Mouse (Mus musculus): ENCODE data around the gene Ralgps1. TPM values are rescaled to one million over a fixed set of nuclear protein-coding genes. Genes with fewer than 3 reads are reported as not detected.

Ralgps1 gene
- polyA plus RNA-seq, 1 experiment = 20.4 TPM

DNA sequence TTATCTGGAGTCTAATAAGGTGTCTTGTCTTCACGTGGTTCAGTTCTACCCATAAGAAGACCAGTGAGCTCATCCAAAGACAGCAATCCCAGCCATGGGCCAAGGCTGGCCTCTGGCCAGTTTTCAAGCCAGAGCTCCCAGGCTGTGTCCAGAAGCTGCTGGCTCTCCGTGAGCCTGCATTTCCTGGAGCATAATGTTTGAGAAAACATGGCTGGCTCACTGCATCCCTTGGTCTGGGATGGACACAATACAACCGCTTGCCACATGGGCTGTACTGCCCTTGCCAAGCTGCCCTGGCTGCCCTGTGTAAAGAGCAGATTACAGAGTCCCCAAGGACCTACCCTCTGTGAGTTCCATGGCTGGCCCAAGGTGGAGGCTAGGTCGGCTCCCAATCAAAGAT lies 88.4 kb downstream of the Ralgps1 start:
- Histone ChIP-seq H3K4me3 (ENCODE audit: control insufficient read depth, insufficient read depth, low read length) (no peak overlapping the region), H3K36me3 (ENCODE audit: control insufficient read depth, insufficient read depth, low read length) (no peaks in the 10 kb centered on the region), H3K27me3 (ENCODE audit: control insufficient read depth, insufficient read depth, low read length) (no peaks in the 10 kb centered on the region), H3K27ac (ENCODE audit: control insufficient read depth, insufficient read depth, low read length) (no peak overlapping the region), H3K4me1 (replicated peaks; ENCODE audit: control insufficient read depth, insufficient read depth, low read length) (no peaks in the 10 kb centered on the region)
- WGBS = 82% methylated on average over 4 of the region's 4 CpGs
- TF ChIP-seq POLR2A (IDR thresholded peaks at IDR 0.05; ENCODE audit: control insufficient read depth, extremely low read depth, insufficient read depth, low read length, poor library complexity) (no peak), CTCF (IDR thresholded peaks at IDR 0.05; ENCODE audit: borderline replicate concordance, control insufficient read depth, extremely low read depth, insufficient read depth, low read length, poor library complexity) (no peak)
- no peak for DNase-seq

DNA sequence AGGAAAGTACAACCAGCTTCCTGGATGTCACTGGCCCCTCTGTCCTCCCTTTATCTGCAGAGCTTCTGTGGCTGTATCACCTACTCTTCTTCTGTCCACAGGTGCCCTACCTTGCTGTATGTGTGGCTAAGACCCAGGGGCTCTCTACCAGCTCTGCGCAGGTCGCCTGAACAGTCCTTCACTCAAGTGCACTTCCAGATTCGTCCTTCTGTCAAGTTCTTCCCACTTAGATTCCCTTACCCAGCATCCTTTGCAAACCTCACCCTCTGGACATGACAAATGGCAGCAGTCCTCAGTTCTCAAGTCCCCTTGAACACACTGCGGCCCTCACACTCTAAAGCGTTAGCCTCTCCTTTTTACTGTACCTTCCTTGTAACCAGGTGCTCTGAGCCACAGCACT lies 89.5 kb downstream of the Ralgps1 start:
- H3K36me3 ChIP-seq (ENCODE audit: control insufficient read depth, insufficient read depth, low read length) = no peaks in the 10 kb centered on the region
- H3K4me1 ChIP-seq (replicated peaks; ENCODE audit: control insufficient read depth, insufficient read depth, low read length) = no peaks in the 10 kb centered on the region
- H3K27me3 ChIP-seq (ENCODE audit: control insufficient read depth, insufficient read depth, low read length) = no peaks in the 10 kb centered on the region
- TF ChIP-seq CTCF (IDR thresholded peaks at IDR 0.05; ENCODE audit: borderline replicate concordance, control insufficient read depth, extremely low read depth, insufficient read depth, low read length, poor library complexity) (no peak), POLR2A (IDR thresholded peaks at IDR 0.05; ENCODE audit: control insufficient read depth, extremely low read depth, insufficient read depth, low read length, poor library complexity) (no peak)
- no peak overlapping the region for H3K27ac ChIP-seq (ENCODE audit: control insufficient read depth, insufficient read depth, low read length)
- no peak overlapping the region for H3K4me3 ChIP-seq (ENCODE audit: control insufficient read depth, insufficient read depth, low read length)
- WGBS = 95% methylated on average over 5 of the region's 5 CpGs
- no peak for DNase-seq

DNA sequence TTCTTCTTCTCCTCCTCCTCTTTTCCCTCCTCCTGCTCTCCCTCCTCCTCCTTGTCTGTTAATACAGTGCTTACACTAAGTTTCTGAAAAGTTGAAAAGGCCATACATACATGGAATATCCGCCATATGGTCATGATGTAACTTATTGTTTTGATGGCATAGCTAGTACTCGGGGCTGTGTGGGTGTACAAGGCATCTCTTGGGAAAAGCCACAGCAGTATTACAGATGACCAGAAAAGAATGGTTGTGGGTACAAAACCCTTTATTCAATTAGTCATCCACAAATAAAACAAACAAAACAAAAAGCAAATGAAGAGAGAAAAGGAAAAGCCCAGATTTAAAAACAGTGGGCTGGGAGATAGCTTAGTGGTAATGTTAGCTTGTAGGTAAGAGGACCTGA lies 90.8 kb downstream of the Ralgps1 start:
- TF ChIP-seq CTCF (IDR thresholded peaks at IDR 0.05; ENCODE audit: borderline replicate concordance, control insufficient read depth, extremely low read depth, insufficient read depth, low read length, poor library complexity) (no peak), POLR2A (IDR thresholded peaks at IDR 0.05; ENCODE audit: control insufficient read depth, extremely low read depth, insufficient read depth, low read length, poor library complexity) (no peak)
- H3K27ac ChIP-seq (ENCODE audit: control insufficient read depth, insufficient read depth, low read length) = no peak overlapping the region
- 96% methylated on average over 2 of the region's 2 CpGs for WGBS
- H3K4me1 ChIP-seq (replicated peaks; ENCODE audit: control insufficient read depth, insufficient read depth, low read length) = no peaks in the 10 kb centered on the region
- H3K36me3 ChIP-seq (ENCODE audit: control insufficient read depth, insufficient read depth, low read length) = no peaks in the 10 kb centered on the region
- no peak overlapping the region for H3K4me3 ChIP-seq (ENCODE audit: control insufficient read depth, insufficient read depth, low read length)
- H3K27me3 ChIP-seq (ENCODE audit: control insufficient read depth, insufficient read depth, low read length) = no peaks in the 10 kb centered on the region
- no peak for DNase-seq

DNA sequence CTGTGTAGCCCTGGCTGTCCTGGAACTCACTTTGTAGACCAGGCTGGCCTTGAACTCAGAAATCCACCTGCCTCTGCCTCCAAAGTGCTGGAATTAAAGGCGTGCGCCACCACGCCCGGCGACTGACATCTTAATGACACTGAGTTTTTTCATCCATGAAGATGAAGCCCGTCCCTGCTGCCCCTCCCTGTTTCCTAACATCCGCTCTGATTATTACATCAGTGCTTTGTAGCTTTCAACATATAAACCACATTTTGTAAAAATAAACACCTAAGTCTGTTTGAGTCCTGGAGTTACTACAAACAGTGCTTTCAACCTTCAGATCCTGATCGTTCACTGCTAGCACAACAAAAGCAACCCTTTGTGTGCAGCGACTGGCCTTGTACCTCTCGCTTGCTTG lies 91.5 kb downstream of the Ralgps1 start:
- 97% methylated on average over 10 of the region's 10 CpGs for WGBS
- Histone ChIP-seq H3K27ac (ENCODE audit: control insufficient read depth, insufficient read depth, low read length) (no peak overlapping the region), H3K36me3 (ENCODE audit: control insufficient read depth, insufficient read depth, low read length) (no peaks in the 10 kb centered on the region), H3K4me3 (ENCODE audit: control insufficient read depth, insufficient read depth, low read length) (no peak overlapping the region), H3K4me1 (replicated peaks; ENCODE audit: control insufficient read depth, insufficient read depth, low read length) (no peaks in the 10 kb centered on the region), H3K27me3 (ENCODE audit: control insufficient read depth, insufficient read depth, low read length) (no peaks in the 10 kb centered on the region)
- no peak for TF ChIP-seq POLR2A (IDR thresholded peaks at IDR 0.05; ENCODE audit: control insufficient read depth, extremely low read depth, insufficient read depth, low read length, poor library complexity)
- no peak for TF ChIP-seq CTCF (IDR thresholded peaks at IDR 0.05; ENCODE audit: borderline replicate concordance, control insufficient read depth, extremely low read depth, insufficient read depth, low read length, poor library complexity)
- no peak for DNase-seq

DNA sequence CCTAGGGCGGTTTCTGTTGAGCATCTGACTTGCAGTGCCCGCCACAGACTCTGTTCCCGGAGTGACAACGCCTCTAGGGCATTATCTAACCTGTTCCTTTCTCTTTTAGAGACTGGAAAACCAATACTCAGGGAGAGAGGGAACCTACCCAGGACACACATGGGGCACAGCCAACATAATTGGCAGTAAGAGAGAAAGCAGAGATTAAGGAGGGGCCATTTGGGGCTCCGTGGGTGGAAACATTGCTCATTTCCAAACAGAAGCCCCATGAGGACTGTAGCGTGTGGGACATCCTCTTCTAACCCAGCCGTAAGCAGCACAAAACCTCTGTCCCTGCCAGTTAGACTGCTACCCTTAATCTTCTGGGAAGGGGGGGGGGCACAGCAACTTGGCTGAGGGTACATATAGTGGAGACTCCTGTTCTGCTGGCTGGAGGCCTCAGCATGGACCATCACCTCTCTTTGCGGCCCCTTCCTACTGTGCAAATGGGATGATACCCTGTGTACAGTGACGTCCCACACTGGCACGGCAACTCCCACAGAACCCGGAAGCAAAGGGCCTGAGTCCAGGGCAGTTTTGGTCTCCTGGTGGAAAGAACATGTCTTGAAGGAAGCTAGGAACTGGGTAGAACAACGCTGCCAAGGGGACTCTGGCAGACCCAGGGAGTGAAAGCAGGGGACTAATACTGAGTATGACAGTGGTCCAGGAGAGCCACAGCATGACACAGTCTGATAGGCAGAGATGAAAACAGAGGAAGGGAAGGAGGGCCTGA lies 96.4 kb downstream of the Ralgps1 start:
- Histone ChIP-seq H3K27ac (ENCODE audit: control insufficient read depth, insufficient read depth, low read length) (no peak overlapping the region), H3K36me3 (ENCODE audit: control insufficient read depth, insufficient read depth, low read length) (no peaks in the 10 kb centered on the region), H3K4me1 (replicated peaks; ENCODE audit: control insufficient read depth, insufficient read depth, low read length) (no peaks in the 10 kb centered on the region), H3K4me3 (ENCODE audit: control insufficient read depth, insufficient read depth, low read length) (no peak overlapping the region), H3K27me3 (ENCODE audit: control insufficient read depth, insufficient read depth, low read length) (no peaks in the 10 kb centered on the region)
- no peak for DNase-seq
- TF ChIP-seq POLR2A (IDR thresholded peaks at IDR 0.05; ENCODE audit: control insufficient read depth, extremely low read depth, insufficient read depth, low read length, poor library complexity) = no peak
- 95% methylated on average over 12 of the region's 12 CpGs for WGBS

DNA sequence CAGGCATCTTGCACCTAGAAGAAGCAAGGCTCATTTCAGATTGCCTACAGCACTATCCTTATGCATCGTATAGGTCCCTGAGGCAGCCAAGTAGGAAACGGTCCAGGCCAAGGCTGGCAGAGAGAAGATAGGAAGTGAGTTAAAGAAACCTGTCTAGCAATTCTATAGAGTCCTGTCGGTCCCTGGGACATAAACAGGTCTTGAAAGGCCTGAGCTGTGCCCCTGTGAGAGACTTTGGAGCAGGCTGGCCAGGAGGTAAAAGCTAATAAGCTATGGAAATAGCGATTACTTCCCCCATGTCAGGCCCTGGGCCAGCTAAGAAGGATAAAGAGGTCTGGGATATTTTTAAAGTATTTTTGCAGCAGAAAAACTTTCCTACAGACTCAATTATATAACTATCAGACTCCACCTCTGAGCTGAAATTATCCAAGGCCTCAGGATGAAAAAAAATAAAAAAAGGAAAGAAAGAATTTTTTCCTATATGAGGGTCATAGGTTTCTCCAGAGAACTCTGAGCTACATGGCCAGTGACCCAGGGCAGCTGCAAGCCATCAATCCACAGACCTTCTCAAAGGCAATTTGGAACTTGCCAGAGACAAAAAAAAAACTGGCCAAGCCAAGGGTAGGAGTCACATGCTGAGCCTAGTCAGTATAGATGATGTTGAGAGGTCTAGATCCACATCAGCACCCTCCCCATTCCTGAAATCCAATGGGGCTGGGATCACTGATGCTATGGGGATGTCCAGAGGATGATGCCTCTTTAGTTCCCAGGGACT lies 98.4 kb downstream of the Ralgps1 start:
- no peak for DNase-seq

More for the DNA sequence above, 98.4 kb downstream of the Ralgps1 start:
- Histone ChIP-seq H3K4me1 (replicated peaks; ENCODE audit: control insufficient read depth, insufficient read depth, low read length) (no peaks in the 10 kb centered on the region), H3K27me3 (ENCODE audit: control insufficient read depth, insufficient read depth, low read length) (no peaks in the 10 kb centered on the region), H3K4me3 (ENCODE audit: control insufficient read depth, insufficient read depth, low read length) (no peak overlapping the region), H3K27ac (ENCODE audit: control insufficient read depth, insufficient read depth, low read length) (no peak overlapping the region), H3K36me3 (ENCODE audit: control insufficient read depth, insufficient read depth, low read length) (no peaks in the 10 kb centered on the region)
- WGBS = 92% methylated on average over 4 of the region's 4 CpGs
- no peak for TF ChIP-seq CTCF (IDR thresholded peaks at IDR 0.05; ENCODE audit: borderline replicate concordance, control insufficient read depth, extremely low read depth, insufficient read depth, low read length, poor library complexity)
- no peak for TF ChIP-seq POLR2A (IDR thresholded peaks at IDR 0.05; ENCODE audit: control insufficient read depth, extremely low read depth, insufficient read depth, low read length, poor library complexity)

All from thymus, adult 2 months (tissue).